Mouse (Mus musculus): ENCODE results near the gene Pcx. TPM values are rescaled to one million over a fixed set of nuclear protein-coding genes. Genes with fewer than 3 reads are reported as not detected.

The Pcx gene
- 16.6 and 17.7 TPM in 2 replicates for polyA plus RNA-seq (2015; fragmentation: Nextera tagmentation; extraction: Ambion mirVana)

DNA sequence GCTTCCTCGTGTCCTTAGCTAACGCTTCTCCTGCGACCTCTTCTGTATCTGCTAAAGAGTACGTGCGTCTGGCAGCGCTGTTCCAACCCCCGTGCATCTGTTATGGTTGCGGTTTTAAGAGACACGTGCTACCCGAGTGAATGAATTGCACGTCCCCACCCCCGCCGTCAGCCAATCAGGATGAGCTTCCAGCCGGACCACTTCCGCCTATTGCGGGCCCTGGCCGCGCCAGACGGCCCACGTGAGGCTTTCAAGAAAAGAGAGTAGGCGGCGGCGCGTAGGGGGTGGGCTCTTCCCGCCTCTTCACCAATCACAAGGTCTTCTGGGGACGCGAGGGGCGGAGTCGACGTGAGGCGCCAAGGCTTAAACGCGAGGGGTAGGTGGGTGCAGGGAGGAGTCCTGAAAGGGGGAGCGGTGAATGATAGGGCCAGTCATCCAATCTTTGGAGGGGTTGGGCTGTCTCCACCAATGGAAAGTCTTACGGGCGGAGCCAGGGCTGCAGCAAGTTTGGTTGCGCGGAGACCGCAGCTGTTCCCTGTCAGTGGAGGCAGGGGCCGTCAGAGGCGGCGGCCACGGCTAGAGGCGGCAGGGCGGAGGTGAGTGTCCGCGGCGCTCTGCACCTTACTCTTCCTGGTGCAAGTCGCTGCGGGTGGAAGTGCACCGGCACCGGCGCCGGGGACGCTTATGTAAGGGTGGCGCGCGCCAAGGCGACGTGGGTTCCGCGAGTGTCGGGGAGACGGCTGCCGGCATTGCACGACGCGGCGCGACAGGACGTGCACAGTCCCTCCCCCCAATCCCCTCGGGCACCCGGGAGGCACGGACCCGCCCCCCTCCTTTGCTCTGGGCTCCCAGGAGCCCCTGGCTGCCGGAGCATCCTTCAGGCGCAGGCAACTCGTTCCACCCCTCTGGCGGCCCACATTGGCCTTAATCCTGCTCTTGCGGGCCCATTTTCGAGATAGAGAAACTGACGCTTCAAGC is at the start of gene Pcx:
TSS of gene Pcx (plus strand) at position 487 of the 978 bp plus-strand sequence.
- H3K36me3 ChIP-seq (ENCODE audit: control insufficient read depth, insufficient read depth, low read length), result no peaks in the 10 kb centered on the region
- ATAC-seq, result peak; percentile 100
- H3K9me3 ChIP-seq (ENCODE audit: control insufficient read depth, low read length), result no peaks in the 10 kb centered on the region
- peak within 1 kb of the TSS; percentile 74 for H3K4me3 ChIP-seq (ENCODE audit: low read length)
- peak within 1 kb of the TSS; percentile 70 for H3K9ac ChIP-seq (ENCODE audit: low read depth, low read length)
- H3K27me3 ChIP-seq (replicated peaks; ENCODE audit: control insufficient read depth, insufficient read depth, low read length), result 0 out of 2 replicates have a peak, but pooled peaks cover 6% of the 10 kb centered on the region
- no peak within 1 kb of the TSS for H3K27ac ChIP-seq (ENCODE audit: low read length)
- WGBS, result under 1% methylated on average over 82 of the region's 82 CpGs
- H3K4me2 ChIP-seq (ENCODE audit: low read depth, low read length), result peak within 1 kb of the TSS; percentile 94
- H3K4me1 ChIP-seq (ENCODE audit: control insufficient read depth, insufficient read depth, low read length), result peaks cover 6% of the 10 kb centered on the region

DNA sequence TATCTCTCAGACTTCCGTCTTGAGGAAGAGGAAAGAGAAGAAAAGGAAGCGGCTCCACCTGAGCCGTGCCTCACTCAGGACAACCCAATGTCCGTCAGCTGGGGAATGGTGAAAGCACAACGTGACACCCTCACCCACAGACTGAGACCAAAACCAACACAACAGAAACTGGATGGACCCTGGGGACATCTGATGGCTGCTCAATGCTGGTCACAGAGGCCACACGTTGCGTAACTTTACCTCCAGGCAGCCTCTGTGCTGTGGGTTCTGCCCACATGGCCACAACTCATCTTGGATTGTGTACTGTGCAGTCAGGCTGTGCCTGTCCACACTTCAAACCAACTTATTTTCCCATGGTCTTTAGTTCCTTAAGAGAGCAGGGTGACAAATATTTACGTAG is 48.3 kb upstream of the Pcx start:
- Histone ChIP-seq H3K9me3 (ENCODE audit: control insufficient read depth, low read length) (no peaks in the 10 kb centered on the region), H3K4me2 (ENCODE audit: low read depth, low read length) (no peak overlapping the region), H3K4me1 (ENCODE audit: control insufficient read depth, insufficient read depth, low read length) (no peaks in the 10 kb centered on the region), H3K27ac (ENCODE audit: low read length) (no peak overlapping the region), H3K9ac (ENCODE audit: low read depth, low read length) (no peak overlapping the region), H3K36me3 (ENCODE audit: control insufficient read depth, insufficient read depth, low read length) (no peaks in the 10 kb centered on the region), H3K4me3 (ENCODE audit: low read length) (no peak overlapping the region), H3K27me3 (replicated peaks; ENCODE audit: control insufficient read depth, insufficient read depth, low read length) (no peaks in the 10 kb centered on the region; the same call in 1 of the 2 replicates)
- 87% methylated on average over 8 of the region's 8 CpGs for WGBS
- ATAC-seq, result no peak

DNA sequence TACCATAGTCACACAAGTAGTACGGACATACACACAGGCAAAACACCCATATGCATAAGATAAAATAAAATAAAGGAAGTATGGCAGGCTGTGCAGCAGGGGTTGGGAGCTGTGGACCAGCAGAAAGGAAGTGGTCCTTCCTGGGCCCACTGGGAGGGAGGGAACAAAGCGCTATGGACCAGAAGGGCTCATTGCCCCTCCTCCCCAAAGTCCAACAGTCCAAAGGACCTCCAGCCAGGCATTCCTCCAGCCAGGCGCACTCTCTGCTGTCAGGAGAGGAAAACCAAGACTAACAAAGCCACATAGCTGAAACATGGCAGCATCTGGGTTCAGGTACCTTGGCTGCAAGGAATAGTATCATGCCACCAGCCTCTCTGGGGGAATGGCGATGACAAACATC is 45.6 kb upstream of the Pcx start:
- no peak overlapping the region for H3K9ac ChIP-seq (ENCODE audit: low read depth, low read length)
- no peaks in the 10 kb centered on the region for H3K36me3 ChIP-seq (ENCODE audit: control insufficient read depth, insufficient read depth, low read length)
- 76% methylated on average over 4 of the region's 4 CpGs for WGBS
- H3K9me3 ChIP-seq (ENCODE audit: control insufficient read depth, low read length), result no peaks in the 10 kb centered on the region
- H3K27ac ChIP-seq (ENCODE audit: low read length), result no peak overlapping the region
- H3K27me3 ChIP-seq (replicated peaks; ENCODE audit: control insufficient read depth, insufficient read depth, low read length), result no peaks in the 10 kb centered on the region; the same call in 1 of the 2 replicates
- H3K4me2 ChIP-seq (ENCODE audit: low read depth, low read length), result no peak overlapping the region
- no peak for ATAC-seq
- no peak overlapping the region for H3K4me3 ChIP-seq (ENCODE audit: low read length)
- no peaks in the 10 kb centered on the region for H3K4me1 ChIP-seq (ENCODE audit: control insufficient read depth, insufficient read depth, low read length)

DNA sequence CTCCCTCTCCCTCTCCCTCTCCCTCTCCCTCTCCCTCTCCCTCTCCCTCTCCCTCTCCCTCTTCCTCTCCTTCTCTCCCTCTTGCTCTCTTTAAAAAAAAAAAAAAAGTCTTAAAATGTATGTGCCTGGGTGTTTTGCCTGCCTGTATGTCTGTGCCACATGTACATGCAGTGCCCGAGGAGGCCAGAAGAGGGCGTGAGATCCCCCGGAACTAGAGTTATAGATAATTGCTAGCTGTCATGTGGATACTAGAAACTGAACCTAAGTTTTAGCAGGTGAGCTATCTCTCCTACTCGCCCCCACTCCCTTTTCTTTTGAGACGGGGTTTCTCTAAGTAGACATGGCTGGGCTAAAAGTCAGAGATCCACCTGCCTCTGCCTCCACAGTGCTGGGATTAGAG is 41.9 kb upstream of the Pcx start:
- no peak overlapping the region for H3K4me3 ChIP-seq (ENCODE audit: low read length)
- no peak overlapping the region for H3K9ac ChIP-seq (ENCODE audit: low read depth, low read length)
- no peak for ATAC-seq
- 35% methylated on average over 5 of the region's 5 CpGs for WGBS
- no peaks in the 10 kb centered on the region for H3K4me1 ChIP-seq (ENCODE audit: control insufficient read depth, insufficient read depth, low read length)
- no peak overlapping the region for H3K27ac ChIP-seq (ENCODE audit: low read length)
- no peaks in the 10 kb centered on the region for H3K9me3 ChIP-seq (ENCODE audit: control insufficient read depth, low read length)
- no peaks in the 10 kb centered on the region; the same call in 1 of the 2 replicates for H3K27me3 ChIP-seq (replicated peaks; ENCODE audit: control insufficient read depth, insufficient read depth, low read length)
- H3K4me2 ChIP-seq (ENCODE audit: low read depth, low read length), result no peak overlapping the region
- H3K36me3 ChIP-seq (ENCODE audit: control insufficient read depth, insufficient read depth, low read length), result no peaks in the 10 kb centered on the region

DNA sequence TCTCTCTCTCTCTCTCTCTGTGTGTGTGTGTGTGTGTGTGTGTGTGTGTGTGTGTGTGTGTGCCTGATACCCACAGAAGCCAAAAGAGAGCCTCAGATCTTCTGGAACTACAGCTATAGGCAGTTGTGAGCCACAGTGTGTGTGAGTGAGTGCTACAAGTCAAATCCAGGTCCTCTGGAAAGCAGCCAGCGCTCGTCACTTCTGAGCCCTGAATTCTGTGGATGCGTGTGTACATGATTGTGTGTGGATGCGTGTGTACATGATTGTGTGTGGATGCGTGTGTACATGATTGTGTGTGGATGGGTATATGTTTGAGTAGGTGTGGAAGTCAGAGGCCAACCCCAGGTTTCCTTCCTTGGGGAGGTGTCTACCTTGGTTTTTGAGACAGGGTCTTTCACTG is 36.7 kb upstream of the Pcx start:
- H3K27ac ChIP-seq (ENCODE audit: low read length), result no peak overlapping the region
- peaks cover 26% of the 10 kb centered on the region for H3K27me3 ChIP-seq (replicated peaks; ENCODE audit: control insufficient read depth, insufficient read depth, low read length)
- H3K9ac ChIP-seq (ENCODE audit: low read depth, low read length), result no peak overlapping the region
- no peak overlapping the region for H3K4me2 ChIP-seq (ENCODE audit: low read depth, low read length)
- ATAC-seq, result no peak
- no peaks in the 10 kb centered on the region for H3K9me3 ChIP-seq (ENCODE audit: control insufficient read depth, low read length)
- 88% methylated on average over 5 of the region's 5 CpGs for WGBS
- H3K36me3 ChIP-seq (ENCODE audit: control insufficient read depth, insufficient read depth, low read length), result no peaks in the 10 kb centered on the region
- H3K4me1 ChIP-seq (ENCODE audit: control insufficient read depth, insufficient read depth, low read length), result peaks cover 11% of the 10 kb centered on the region
- no peak overlapping the region for H3K4me3 ChIP-seq (ENCODE audit: low read length)

DNA sequence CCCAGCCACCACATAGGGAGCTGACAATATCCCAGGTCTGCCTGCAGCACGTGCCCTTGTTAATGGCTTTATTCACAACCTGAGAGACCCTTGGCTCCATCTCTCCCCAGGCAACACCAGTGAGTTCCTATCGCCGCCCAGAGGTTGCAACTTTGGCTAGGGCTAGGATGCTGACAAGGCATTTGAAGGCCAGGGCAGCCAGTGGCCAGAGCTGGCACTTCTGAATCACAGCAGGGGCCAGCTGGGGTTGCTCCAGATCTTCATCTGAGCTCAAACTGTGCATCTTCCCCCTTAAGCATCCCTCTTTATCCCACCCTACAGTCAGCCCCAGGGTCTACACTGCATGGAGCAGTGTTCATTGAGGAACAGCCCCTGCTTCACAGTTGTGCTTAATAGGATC is 35.5 kb upstream of the Pcx start:
- H3K4me1 ChIP-seq (ENCODE audit: control insufficient read depth, insufficient read depth, low read length), result peaks cover 11% of the 10 kb centered on the region
- H3K4me2 ChIP-seq (ENCODE audit: low read depth, low read length), result no peak overlapping the region
- no peak overlapping the region for H3K27ac ChIP-seq (ENCODE audit: low read length)
- no peak for ATAC-seq
- peaks cover 26% of the 10 kb centered on the region for H3K27me3 ChIP-seq (replicated peaks; ENCODE audit: control insufficient read depth, insufficient read depth, low read length)
- H3K4me3 ChIP-seq (ENCODE audit: low read length), result no peak overlapping the region
- H3K36me3 ChIP-seq (ENCODE audit: control insufficient read depth, insufficient read depth, low read length), result no peaks in the 10 kb centered on the region
- no peaks in the 10 kb centered on the region for H3K9me3 ChIP-seq (ENCODE audit: control insufficient read depth, low read length)
- no peak overlapping the region for H3K9ac ChIP-seq (ENCODE audit: low read depth, low read length)
- WGBS, result 53% methylated on average over 3 of the region's 3 CpGs

DNA sequence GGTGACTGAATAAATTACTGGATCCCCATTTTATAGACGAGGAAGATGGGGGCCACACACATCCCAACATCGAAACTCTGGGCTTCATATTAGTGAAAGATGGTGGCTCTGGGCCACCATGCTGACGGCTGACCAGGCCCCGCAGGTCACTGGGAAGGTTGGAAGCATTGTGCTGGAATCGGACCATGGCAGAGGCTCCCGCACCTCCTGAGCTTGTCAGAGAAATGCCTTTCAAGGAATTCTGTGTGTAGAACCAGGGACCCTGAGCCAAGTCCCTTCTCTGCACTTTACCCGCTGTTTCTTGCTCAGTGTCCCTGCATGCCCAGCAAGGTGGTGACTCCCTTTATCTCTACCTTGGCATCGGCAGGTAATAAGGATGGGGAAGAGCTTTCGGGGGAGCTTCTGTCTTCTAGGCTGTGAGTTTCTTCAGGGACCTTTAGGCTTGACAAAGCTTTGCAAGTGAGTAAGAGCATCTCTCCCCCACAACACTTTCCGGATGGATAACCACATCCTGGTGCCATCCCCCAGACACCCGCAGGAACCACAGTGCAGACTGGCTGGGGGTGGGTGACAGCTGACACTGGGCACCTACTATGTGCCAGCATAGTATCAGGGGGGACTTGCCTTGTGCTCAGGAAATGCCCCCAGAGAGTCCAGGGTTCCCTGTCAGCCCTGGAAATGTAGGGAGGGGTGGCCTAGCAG is 34.9 kb upstream of the Pcx start:
- no peak for ATAC-seq
- H3K4me3 ChIP-seq (ENCODE audit: low read length), result no peak overlapping the region
- no peak overlapping the region for H3K27ac ChIP-seq (ENCODE audit: low read length)
- no peaks in the 10 kb centered on the region for H3K9me3 ChIP-seq (ENCODE audit: control insufficient read depth, low read length)
- H3K9ac ChIP-seq (ENCODE audit: low read depth, low read length), result no peak overlapping the region
- peaks cover 11% of the 10 kb centered on the region for H3K4me1 ChIP-seq (ENCODE audit: control insufficient read depth, insufficient read depth, low read length)
- 80% methylated on average over 11 of the region's 11 CpGs for WGBS
- H3K27me3 ChIP-seq (replicated peaks; ENCODE audit: control insufficient read depth, insufficient read depth, low read length), result peaks cover 26% of the 10 kb centered on the region
- H3K4me2 ChIP-seq (ENCODE audit: low read depth, low read length), result no peak overlapping the region
- no peaks in the 10 kb centered on the region for H3K36me3 ChIP-seq (ENCODE audit: control insufficient read depth, insufficient read depth, low read length)

DNA sequence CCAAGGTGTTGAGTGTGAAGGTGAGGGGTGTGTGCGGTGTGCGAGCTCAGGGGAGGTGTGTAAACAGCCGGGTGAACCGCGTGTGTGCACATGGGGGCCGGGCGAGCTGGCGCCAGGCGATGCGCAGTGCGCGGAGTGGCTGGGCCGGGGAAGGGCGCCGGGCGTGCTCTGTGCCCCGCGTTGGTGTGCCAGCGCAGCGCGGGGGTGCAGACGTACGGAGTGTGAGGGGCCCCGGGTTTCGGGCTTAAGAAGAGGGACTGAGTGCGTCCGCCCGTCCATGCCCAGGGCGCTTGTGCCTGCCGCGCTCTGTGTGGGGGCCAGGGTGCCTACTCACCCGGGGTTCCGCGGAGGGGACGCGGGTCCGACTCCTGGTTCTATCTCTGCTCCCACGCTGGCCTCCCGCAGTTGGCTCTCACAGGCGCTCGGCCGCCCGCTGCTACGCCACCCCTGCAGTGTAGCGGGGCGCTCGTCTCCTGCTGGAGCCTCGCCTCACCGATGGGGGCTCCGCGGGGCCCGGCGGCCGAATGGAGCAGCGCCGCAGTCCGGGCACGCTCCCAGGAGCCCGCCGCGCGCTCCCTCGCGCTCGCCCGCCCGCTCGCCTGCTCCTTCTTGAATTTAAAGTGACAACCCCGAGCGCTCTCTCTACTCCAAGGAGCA is 33.5 kb upstream of the Pcx start:
- under 1% methylated on average over 70 of the region's 70 CpGs for WGBS
- ATAC-seq, result peak; percentile 58
- Histone ChIP-seq H3K9ac (ENCODE audit: low read depth, low read length) (peak overlapping the region; percentile 66), H3K27ac (ENCODE audit: low read length) (no peak overlapping the region), H3K36me3 (ENCODE audit: control insufficient read depth, insufficient read depth, low read length) (no peaks in the 10 kb centered on the region), H3K4me3 (ENCODE audit: low read length) (peak overlapping the region; percentile 56), H3K4me1 (ENCODE audit: control insufficient read depth, insufficient read depth, low read length) (peaks cover 11% of the 10 kb centered on the region), H3K27me3 (replicated peaks; ENCODE audit: control insufficient read depth, insufficient read depth, low read length) (peaks cover 26% of the 10 kb centered on the region), H3K4me2 (ENCODE audit: low read depth, low read length) (peak overlapping the region; percentile 98), H3K9me3 (ENCODE audit: control insufficient read depth, low read length) (no peaks in the 10 kb centered on the region)
